Mouse (Mus musculus) forebrain, embryonic 10.5 days (tissue): ENCODE measurements around the gene Enox2. TPM values are rescaled to one million over a fixed set of nuclear protein-coding genes. Genes with fewer than 3 reads are reported as not detected.
"Not testable (repeated sequence)": the region's sequence is repeated elsewhere in the genome, so short reads cannot be mapped to it uniquely, and the experiment has no call there.

ENCODE experiments used
- DNase-seq: peaks from one replicate; pipeline ENCODE4 v3.0.0-alpha.2; 2017; ENCODE audit warnings: low spot score; ENCODE audit errors: extremely low spot score
- H3K27ac ChIP-seq: fragments of 300-500 bp; sonication (generic); 2 replicates; pipeline ENCODE4 v1.5.1; 2016; ENCODE audit warnings: mild to moderate bottlenecking
- H3K27me3 ChIP-seq: fragments of 300-500 bp; sonication (generic); 2 replicates; pipeline ENCODE4 v1.6.1; 2016; ENCODE audit warnings: mild to moderate bottlenecking; ENCODE audit not compliant: poor library complexity, severe bottlenecking
- H3K36me3 ChIP-seq: fragments of 300-500 bp; sonication (generic); replicated peaks from 2 replicates; pipeline ENCODE4 v1.6.1; 2016; ENCODE audit warnings: mild to moderate bottlenecking, moderate library complexity
- H3K4me1 ChIP-seq: fragments of 300-500 bp; sonication (generic); 2 replicates; pipeline ENCODE4 v1.6.1; 2016
- H3K4me3 ChIP-seq: fragments of 300-500 bp; sonication (generic); 2 replicates; pipeline ENCODE4 v1.5.1; 2016; ENCODE audit warnings: mild to moderate bottlenecking, moderate library complexity
- H3K9me3 ChIP-seq: fragments of 300-500 bp; sonication (generic); 2 replicates; pipeline ENCODE4 v1.6.1; 2016; ENCODE audit warnings: mild to moderate bottlenecking, moderate library complexity
- WGBS: fragments of 180-500 bp; shearing (Covaris S2); methylation state at CpG from one replicate; pipeline ENCODE4 v1.1.7; 2016; 5-methylcytosine and 5-hydroxymethylcytosine counted together
- polyA plus RNA-seq: library from polyadenylated mRNA; unstranded; fragments of >200 nt; fragmentation: Nextera tagmentation; extraction: Ambion mirVana; gene quantifications from 2 replicates; pipeline ENCODE4 v1.2.1, GENCODE M21; 2016

Gene Enox2
- polyA plus RNA-seq, 1 experiment from 2014 or later = 7.2 TPM

DNA sequence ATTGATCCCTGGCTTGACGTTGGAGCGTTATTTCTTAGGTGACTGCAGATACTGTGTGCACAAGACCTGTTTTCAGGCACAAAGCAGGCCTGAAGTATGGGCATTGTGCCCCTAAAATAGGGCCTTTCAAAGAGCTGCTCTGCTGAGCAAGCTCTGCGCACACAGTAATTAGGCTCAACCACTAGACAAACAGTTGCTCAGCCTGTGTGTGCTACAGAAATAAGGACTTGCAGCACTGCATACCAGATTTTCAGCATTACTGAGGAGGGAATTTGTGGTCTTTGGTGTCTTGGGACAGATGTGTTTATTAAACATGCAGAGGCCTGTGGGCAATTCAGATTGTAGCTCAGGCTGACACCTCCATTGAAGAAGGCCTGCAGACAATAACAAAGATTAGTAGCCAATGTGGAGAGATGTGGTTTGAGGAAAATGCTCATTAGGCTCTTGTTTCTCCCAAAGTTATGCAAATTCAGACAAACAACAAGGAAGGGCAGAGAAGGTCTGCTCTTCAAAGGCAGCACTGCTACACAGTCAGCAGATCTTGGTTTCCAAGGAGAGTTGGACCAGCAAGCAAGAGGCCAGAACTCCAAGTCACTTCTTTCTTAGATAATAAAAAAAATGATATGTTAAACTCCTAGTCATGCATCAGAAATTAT is 163.2 kb downstream of the Enox2 start:
- no peaks in the 10 kb centered on the region for H3K9me3 ChIP-seq
- peaks cover 64% of the 10 kb centered on the region for H3K27me3 ChIP-seq
- H3K36me3 ChIP-seq = no peaks in the 10 kb centered on the region
- no peak overlapping the region for H3K4me3 ChIP-seq
- DNase-seq = peak; percentile 32
- WGBS = 34% methylated on average over 3 of the region's 3 CpGs
- H3K27ac ChIP-seq = no peak overlapping the region
- peaks cover 11% of the 10 kb centered on the region; the same call in 1 of the 2 replicates for H3K4me1 ChIP-seq

DNA sequence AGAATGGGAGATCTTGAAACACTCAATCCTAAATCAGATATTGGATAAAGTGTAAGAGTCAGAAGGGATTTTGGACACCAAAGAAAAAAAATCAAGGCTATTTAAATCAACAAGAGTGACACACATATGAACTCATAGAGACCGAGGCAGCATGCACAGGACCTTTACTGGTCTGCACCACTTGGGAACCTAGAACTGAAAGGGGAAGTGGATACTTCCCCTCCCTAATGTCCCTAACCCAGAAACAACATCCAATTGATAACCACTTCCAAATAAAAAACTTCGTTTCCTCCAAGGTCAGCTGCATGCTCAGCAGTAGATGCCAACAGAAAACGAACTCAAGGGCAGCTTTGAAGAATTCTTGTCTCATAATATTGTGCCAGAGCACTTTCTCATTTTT is 171.6 kb downstream of the Enox2 start:
- H3K9me3 ChIP-seq = no peaks in the 10 kb centered on the region
- H3K27ac ChIP-seq = no peak overlapping the region

DNA sequence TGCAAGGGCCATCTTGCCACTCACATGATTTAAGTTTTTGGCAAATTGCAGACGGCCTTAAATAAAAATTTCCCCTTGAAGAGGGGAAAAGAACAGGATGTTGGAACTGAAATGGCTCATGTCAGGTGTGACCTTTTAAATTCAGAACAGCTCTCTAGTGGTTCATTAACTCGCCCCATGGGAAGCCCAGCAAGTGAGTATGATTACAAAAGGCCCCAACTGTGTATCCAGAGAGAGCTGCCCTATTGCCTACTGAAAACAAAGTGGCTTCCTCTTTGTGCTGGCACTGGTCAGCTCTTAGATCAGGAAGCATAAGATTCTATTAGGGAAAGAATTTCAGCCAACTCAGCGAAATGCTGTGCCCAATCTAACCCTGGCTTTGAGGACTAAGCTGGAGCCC is 175.6 kb downstream of the Enox2 start:
- H3K36me3 ChIP-seq = no peaks in the 10 kb centered on the region
- 31% methylated on average over 3 of the region's 3 CpGs for WGBS
- H3K9me3 ChIP-seq = no peaks in the 10 kb centered on the region
- peaks cover 3% of the 10 kb centered on the region; the same call in 1 of the 2 replicates for H3K4me1 ChIP-seq
- H3K27me3 ChIP-seq = peaks cover 25% of the 10 kb centered on the region
- DNase-seq = peak; percentile 14
- H3K27ac ChIP-seq = no peak overlapping the region
- H3K4me3 ChIP-seq = no peak overlapping the region

More for the DNA sequence above, 171.6 kb downstream of the Enox2 start:
- Histone ChIP-seq H3K36me3 (no peaks in the 10 kb centered on the region), H3K4me3 (no peak overlapping the region), H3K4me1 (peaks cover 3% of the 10 kb centered on the region; the same call in 1 of the 2 replicates), H3K27me3 (peaks cover 30% of the 10 kb centered on the region)
- WGBS = 75% methylated on average over 3 of the region's 3 CpGs
- no peak for DNase-seq

- peaks cover 72% of the 10 kb centered on the region for H3K27me3 ChIP-seq
Measured at GRCm38 (mm10) chrX:49100542-49100941, 187.5 kb downstream of the Enox2 start.

GRCm38 (mm10) chrX:49096249-49096648 is 191.8 kb downstream of the Enox2 start:
- Histone ChIP-seq H3K9me3 (no peaks in the 10 kb centered on the region), H3K27me3 (peaks cover 76% of the 10 kb centered on the region), H3K4me3 (no peak overlapping the region), H3K27ac (no peak overlapping the region), H3K4me1 (peaks cover 6% of the 10 kb centered on the region), H3K36me3 (no peaks in the 10 kb centered on the region)
- WGBS = 35% methylated on average over 2 of the region's 2 CpGs
- peak; percentile 20 for DNase-seq

More at GRCm38 (mm10) chrX:49100542-49100941, 187.5 kb downstream of the Enox2 start:
- not testable (repeated sequence) for H3K36me3 ChIP-seq, H3K9me3 ChIP-seq, H3K4me1 ChIP-seq, H3K4me3 ChIP-seq, DNase-seq, H3K27ac ChIP-seq
- WGBS = 85% methylated on average over 1 of the region's 1 CpGs

GRCm38 (mm10) chrX:49075055-49075454 is 213.0 kb downstream of the Enox2 start:
- no peak overlapping the region for H3K27ac ChIP-seq
- no peak overlapping the region for H3K4me3 ChIP-seq
- no peaks in the 10 kb centered on the region for H3K36me3 ChIP-seq
- no peaks in the 10 kb centered on the region for H3K4me1 ChIP-seq
- WGBS = 94% methylated on average over 6 of the region's 6 CpGs
- H3K27me3 ChIP-seq = no peaks in the 10 kb centered on the region
- DNase-seq = no peak
- no peaks in the 10 kb centered on the region for H3K9me3 ChIP-seq

DNA sequence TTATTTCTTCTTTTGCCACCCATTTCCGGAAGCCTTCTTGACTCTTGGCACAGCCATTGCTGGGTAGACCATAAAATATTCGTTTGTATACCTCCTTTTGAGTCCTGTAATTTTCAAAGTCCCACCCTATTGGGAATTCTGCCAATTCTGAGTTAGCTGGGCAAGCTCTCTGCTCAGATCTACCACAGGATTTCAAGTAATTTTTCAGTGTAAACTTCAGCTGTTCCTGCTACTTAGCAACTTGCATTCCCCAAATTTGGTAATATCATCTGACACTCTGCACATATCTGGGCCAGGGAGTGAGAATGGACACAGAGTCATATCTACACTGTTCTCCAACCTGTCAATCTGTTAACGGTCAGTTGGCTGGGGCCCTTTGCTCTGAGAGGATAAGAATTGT is 214.5 kb downstream of the Enox2 start:
- Histone ChIP-seq H3K9me3 (no peaks in the 10 kb centered on the region), H3K36me3 (no peaks in the 10 kb centered on the region), H3K4me1 (no peaks in the 10 kb centered on the region), H3K4me3 (no peak overlapping the region), H3K27me3 (no peaks in the 10 kb centered on the region), H3K27ac (no peak overlapping the region)
- 84% methylated on average over 3 of the region's 3 CpGs for WGBS
- no peak for DNase-seq

DNA sequence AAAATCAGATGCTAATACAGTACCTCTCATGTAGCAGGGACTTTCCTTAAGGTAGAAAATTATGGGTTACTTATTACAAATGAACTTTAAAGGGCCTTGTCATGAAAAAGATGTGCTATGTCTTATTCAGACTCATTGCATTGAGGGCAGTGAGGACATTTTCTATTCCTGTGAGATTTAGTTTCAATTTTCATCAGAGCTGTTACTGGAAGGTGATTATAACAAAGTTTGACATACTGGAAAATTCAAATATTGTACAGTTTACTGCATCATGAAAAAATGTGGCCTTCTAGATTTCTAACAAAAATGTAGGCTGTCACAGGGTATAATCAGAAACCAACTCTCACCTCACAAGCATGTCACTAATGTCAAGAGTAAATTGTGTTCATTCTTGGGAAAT is 242.9 kb downstream of the Enox2 start:
- no peak overlapping the region for H3K27ac ChIP-seq
- H3K4me3 ChIP-seq = no peak overlapping the region
- no peaks in the 10 kb centered on the region for H3K36me3 ChIP-seq
- no peak for DNase-seq
- H3K9me3 ChIP-seq = no peaks in the 10 kb centered on the region
- H3K4me1 ChIP-seq = no peaks in the 10 kb centered on the region
- no peaks in the 10 kb centered on the region for H3K27me3 ChIP-seq

- H3K9me3 ChIP-seq = no peaks in the 10 kb centered on the region
- no peak overlapping the region for H3K4me3 ChIP-seq
- no peak overlapping the region for H3K27ac ChIP-seq
- DNase-seq = no peak
- no peaks in the 10 kb centered on the region for H3K36me3 ChIP-seq
- 72% methylated on average over 5 of the region's 5 CpGs for WGBS
- H3K27me3 ChIP-seq = no peaks in the 10 kb centered on the region
- no peaks in the 10 kb centered on the region for H3K4me1 ChIP-seq
Measured at GRCm38 (mm10) chrX:49009746-49010145, 278.3 kb downstream of the Enox2 start.

GRCm38 (mm10) chrX:49005655-49006054 is 282.4 kb downstream of the Enox2 start:
- no peak for DNase-seq
- no peaks in the 10 kb centered on the region for H3K9me3 ChIP-seq
- WGBS = 90% methylated on average over 1 of the region's 1 CpGs
- no peaks in the 10 kb centered on the region for H3K36me3 ChIP-seq
- H3K27me3 ChIP-seq = no peaks in the 10 kb centered on the region
- H3K4me1 ChIP-seq = no peaks in the 10 kb centered on the region
- no peak overlapping the region for H3K4me3 ChIP-seq
- H3K27ac ChIP-seq = no peak overlapping the region

DNA sequence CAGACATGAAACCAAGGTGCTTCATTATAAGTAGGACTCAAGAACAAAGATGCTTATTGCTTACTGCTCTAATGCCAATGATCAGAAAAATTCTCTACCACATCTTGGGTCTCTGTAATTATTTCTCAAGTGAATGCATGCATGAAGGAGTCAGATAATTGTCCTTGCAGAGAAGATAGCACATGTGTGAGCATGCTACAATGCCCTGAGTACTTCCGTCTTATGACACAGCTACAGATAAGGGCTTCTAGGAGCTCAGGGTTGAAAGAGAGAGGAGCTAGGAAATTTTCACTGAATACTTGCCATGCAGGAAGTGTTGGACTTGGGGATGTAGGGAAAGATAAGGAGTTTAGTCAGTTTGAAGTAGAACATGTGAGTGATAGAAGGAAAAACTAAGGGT is 285.2 kb downstream of the Enox2 start:
- 91% methylated on average over 1 of the region's 1 CpGs for WGBS
- no peak for DNase-seq

DNA sequence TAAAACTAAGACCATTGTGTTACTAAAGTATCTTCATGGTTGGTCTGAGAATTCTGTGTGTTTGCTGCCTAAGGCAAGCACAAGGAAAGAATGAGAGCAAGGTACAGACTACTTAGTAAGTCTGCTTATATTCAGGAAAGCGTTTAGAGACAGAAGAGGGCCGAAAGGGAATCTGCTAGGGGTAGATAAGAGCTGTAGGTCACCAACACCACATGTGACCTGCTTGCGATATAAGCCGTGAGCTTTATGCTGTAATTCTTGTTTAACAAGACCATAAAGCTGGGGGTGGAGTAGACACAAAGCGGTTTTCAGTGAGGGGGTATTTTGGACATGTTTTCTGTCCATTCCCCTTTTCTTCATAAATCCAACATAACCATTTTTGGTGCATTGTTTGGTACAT is 302.4 kb downstream of the Enox2 start:
- H3K4me1 ChIP-seq = no peaks in the 10 kb centered on the region
- no peaks in the 10 kb centered on the region; the same call in 1 of the 2 replicates for H3K9me3 ChIP-seq
- WGBS = 88% methylated on average over 5 of the region's 5 CpGs
- no peak overlapping the region for H3K27ac ChIP-seq
- H3K36me3 ChIP-seq = no peaks in the 10 kb centered on the region
- no peak for DNase-seq
- no peaks in the 10 kb centered on the region for H3K27me3 ChIP-seq
- H3K4me3 ChIP-seq = no peak overlapping the region

More for the DNA sequence above, 285.2 kb downstream of the Enox2 start:
- no peaks in the 10 kb centered on the region for H3K9me3 ChIP-seq
- H3K27me3 ChIP-seq = no peaks in the 10 kb centered on the region
- no peaks in the 10 kb centered on the region for H3K4me1 ChIP-seq
- no peak overlapping the region for H3K4me3 ChIP-seq
- H3K36me3 ChIP-seq = no peaks in the 10 kb centered on the region
- no peak overlapping the region for H3K27ac ChIP-seq

GRCm38 (mm10) chrX:48984451-48984850 is 303.6 kb downstream of the Enox2 start:
- DNase-seq = no peak
- H3K4me3 ChIP-seq = no peak overlapping the region
- H3K27me3 ChIP-seq = no peaks in the 10 kb centered on the region
- no peaks in the 10 kb centered on the region for H3K4me1 ChIP-seq
- H3K27ac ChIP-seq = no peak overlapping the region
- no peaks in the 10 kb centered on the region; the same call in 1 of the 2 replicates for H3K9me3 ChIP-seq
- 93% methylated on average over 2 of the region's 2 CpGs for WGBS
- H3K36me3 ChIP-seq = no peaks in the 10 kb centered on the region
